Mouse (Mus musculus) urinary bladder, postnatal 0 days (tissue): ENCODE data around the gene Ralgps1. TPM values are rescaled to one million over a fixed set of nuclear protein-coding genes. Genes with fewer than 3 reads are reported as not detected.

ENCODE experiments used
- microRNA-seq: library from miRNA; unstranded; fragments of <30 nt; microRNA quantifications from one replicate; pipeline ENCODE4, GENCODE M21; 2016
- polyA plus RNA-seq: library from polyadenylated mRNA; unstranded; fragments of >200 nt; fragmentation: Nextera tagmentation; extraction: Ambion mirVana; gene quantifications from 2 replicates; pipeline ENCODE4 v1.2.1, GENCODE M21; 2015

Gene Ralgps1
- 3.0 and 3.2 TPM in 2 replicates for polyA plus RNA-seq

GRCm38 (mm10) chr2:33370777-33371647 lies at the start of gene Ralgps1:
Ralgps1 (minus strand) TSS chr2:33371486.

GRCm38 (mm10) chr2:33215700-33216509 lies 155.4 kb downstream of the Ralgps1 start, which contains the start of gene Angptl2:
Angptl2 (plus strand) TSS chr2:33216069.

GRCm38 (mm10) chr2:33131500-33132092 lies 239.7 kb downstream of the Ralgps1 start, which contains the start of gene Garnl3:
Garnl3 (minus strand) TSS chr2:33131654.

Small RNAs within 50 kb of the gene (microRNA-seq; reads per million reads assigned to microRNA genes)
- not detected for gene Gm25998

Other genes with a start within 250 kb of the Ralgps1 start
- 3.7 and 5.1 TPM in 2 replicates for gene Garnl3, start 239.8 kb downstream of the Ralgps1 start, polyA plus RNA-seq
- 39.0 and 46.0 TPM in 2 replicates for gene Angptl2, start 155.4 kb downstream of the Ralgps1 start, polyA plus RNA-seq
- 2.0 and 2.4 TPM in 2 replicates for gene Zbtb34, start 59.8 kb upstream of the Ralgps1 start, polyA plus RNA-seq
- gene Zbtb43, start 97.1 kb upstream of the Ralgps1 start, polyA plus RNA-seq, result 7.5 and 8.1 TPM in 2 replicates